Mouse (Mus musculus) megakaryocyte, embryonic 14.5 days (primary cell): Measurements from ENCODE around the gene Spint1.

Source experiments
- FLI1 ChIP-seq: IDR thresholded peaks from 2 replicates; pipeline ENCODE4 v1.6.1; 2012; ENCODE audit warnings: low read length, inconsistent platforms, mixed read lengths
- GATA1 ChIP-seq: IDR thresholded peaks from 3 replicates; pipeline ENCODE4 v1.6.1; 2012; ENCODE audit warnings: mixed read lengths, low read length, inconsistent platforms, borderline replicate concordance

DNA sequence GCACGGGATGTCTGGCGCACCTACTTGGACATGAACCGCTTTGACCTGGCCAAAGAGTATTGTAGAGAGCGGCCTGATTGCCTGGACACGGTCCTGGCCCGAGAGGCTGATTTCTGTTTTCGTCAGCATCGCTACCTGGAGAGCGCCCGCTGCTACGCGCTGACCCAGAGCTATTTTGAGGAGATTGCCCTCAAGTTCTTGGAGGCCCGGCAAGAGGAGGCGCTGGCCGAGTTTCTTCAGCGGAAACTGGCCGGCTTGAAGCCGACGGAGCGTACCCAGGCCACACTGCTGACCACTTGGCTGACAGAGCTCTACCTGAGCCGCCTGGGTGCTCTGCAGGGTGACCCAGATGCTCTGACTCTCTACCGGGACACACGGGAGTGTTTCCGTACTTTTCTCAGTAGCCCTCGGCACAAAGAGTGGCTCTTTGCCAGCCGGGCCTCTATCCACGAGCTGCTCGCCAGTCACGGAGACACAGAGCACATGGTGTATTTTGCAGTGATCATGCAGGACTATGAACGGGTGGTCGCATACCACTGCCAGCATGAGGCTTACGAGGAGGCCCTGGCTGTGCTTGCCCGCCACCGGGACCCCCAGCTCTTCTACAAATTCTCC lies 56.7 kb downstream of the Spint1 start:
- TF ChIP-seq GATA1: no peak
- TF ChIP-seq FLI1: no peak
